Mouse (Mus musculus): ENCODE data around the gene Tmx2. TPM values are rescaled to one million over a fixed set of nuclear protein-coding genes. Genes with fewer than 3 reads are reported as not detected.

Gene Tmx2
- total and polyA plus RNA-seq, 3 experiments: 64.6 to 66.8 TPM; not detected in 1

DNA sequence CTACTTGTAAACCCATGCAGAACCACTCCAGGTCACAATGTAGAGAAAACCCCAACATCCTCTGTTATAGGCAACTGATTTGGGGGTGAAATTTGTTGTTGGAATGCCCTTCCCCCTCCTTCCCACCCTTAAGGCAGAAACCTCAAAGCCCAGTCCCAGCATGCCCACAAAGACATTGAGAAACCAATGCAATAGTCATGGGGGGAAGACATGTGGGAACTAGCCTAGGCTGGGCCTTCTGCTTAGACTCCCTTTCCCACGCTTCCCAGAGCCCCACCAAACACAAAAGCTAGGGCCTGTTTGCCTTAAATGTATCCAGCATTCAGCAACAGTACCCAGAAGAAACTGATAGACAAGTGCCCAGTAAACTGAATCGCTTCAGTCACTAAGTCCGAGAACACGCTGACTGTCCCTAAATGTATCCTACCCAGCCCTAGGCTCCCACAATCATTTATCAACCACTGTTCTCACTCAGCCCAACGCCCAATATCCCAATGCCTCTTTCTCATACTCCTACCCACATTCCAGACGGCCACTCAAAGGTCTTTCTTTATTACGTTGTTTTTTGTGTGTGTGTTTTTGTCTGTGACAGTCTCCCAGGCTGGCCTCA is 52.5 kb downstream of the Tmx2 start:
- peaks cover 8% of the 10 kb centered on the region in 2 experiments; a peak in 3 of 4 replicates for H3K4me1 ChIP-seq (ENCODE audit: control insufficient read depth in 1 of 2, insufficient read depth in 2 of 2, low read length in 2 of 2)
- H3K4me3 ChIP-seq (ENCODE audit: control insufficient read depth in 1 of 2, insufficient read depth in 1 of 2, low read depth in 2 of 2, low read length in 2 of 2): no peak overlapping the region
- no peak overlapping the region for H3K9ac ChIP-seq (ENCODE audit: control insufficient read depth, low read depth, low read length, poor library complexity, severe bottlenecking)
- no peak overlapping the region for H3K27ac ChIP-seq (ENCODE audit: control insufficient read depth, low read depth, low read length)
- H3K36me3 ChIP-seq (ENCODE audit: control insufficient read depth in 1 of 2, insufficient read depth in 2 of 2, low read length in 2 of 2): peaks cover 0 to 18% of the 10 kb centered on the region in 2 experiments; a peak in 2 of 4 replicates
- no peak for DNase-seq (ENCODE audit: low read depth, low spot score)
- no peaks in the 10 kb centered on the region for H3K9me3 ChIP-seq (replicated peaks; ENCODE audit: insufficient read depth, low read length)
- H3K27me3 ChIP-seq (ENCODE audit: control insufficient read depth in 1 of 2, insufficient read depth in 2 of 2, low read length in 2 of 2): no peaks in the 10 kb centered on the region
- TF ChIP-seq ETS1 (IDR thresholded peaks at IDR 0.05; ENCODE audit: low read depth, low read length) (no peak), MAFK (IDR thresholded peaks at IDR 0.05; ENCODE audit: borderline replicate concordance, low read depth, low read length) (no peak), GABPA (IDR thresholded peaks at IDR 0.05; ENCODE audit: low read depth, low read length) (no peak), GATA1 (IDR thresholded peaks at IDR 0.05; ENCODE audit: low read depth, low read length) (no peak), POLR2A (IDR thresholded peaks at IDR 0.05; ENCODE audit: control insufficient read depth in 1 of 2, insufficient read depth in 1 of 2, low read depth in 1 of 2, low read length in 2 of 2, poor library complexity in 1 of 2) (no peak), MEF2A (IDR thresholded peaks at IDR 0.05; ENCODE audit: extremely low read depth, insufficient replicate concordance, low read depth, low read length, poor library complexity, severe bottlenecking) (no peak), BHLHE40 (IDR thresholded peaks at IDR 0.05; ENCODE audit: borderline replicate concordance, low read depth, low read length) (no peak), TBP (IDR thresholded peaks at IDR 0.05; ENCODE audit: low read depth, low read length) (no peak)
- peaks cover 7% of the 10 kb centered on the region; the same call in 1 of the 2 replicates for H3K79me2 ChIP-seq (ENCODE audit: control insufficient read depth, insufficient read depth, low read length, poor library complexity)

DNA sequence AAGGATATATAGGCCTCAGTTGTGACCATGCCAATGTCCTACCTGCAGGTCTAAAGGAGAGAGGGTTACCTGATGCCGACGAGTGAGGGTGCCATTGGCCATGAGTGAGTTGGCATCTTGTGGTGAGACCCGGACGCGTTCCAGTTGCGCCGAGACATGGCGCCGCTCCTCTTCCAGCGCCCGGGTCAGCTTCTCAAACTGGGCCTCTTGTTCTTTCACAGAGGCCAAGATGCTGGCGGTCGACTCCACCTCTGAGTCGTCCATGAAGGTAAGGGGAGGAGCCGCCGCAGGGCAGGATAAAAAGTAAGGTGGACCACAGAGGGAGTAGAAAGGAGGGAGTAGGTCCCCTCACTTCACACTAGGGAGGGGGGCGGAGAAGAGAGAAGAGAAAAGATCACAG is 54.7 kb downstream of the Tmx2 start:
- H3K9ac ChIP-seq (ENCODE audit: control insufficient read depth, low read depth, low read length, poor library complexity, severe bottlenecking): no peak overlapping the region
- H3K27me3 ChIP-seq (ENCODE audit: control insufficient read depth in 1 of 2, insufficient read depth in 2 of 2, low read length in 2 of 2): no peaks in the 10 kb centered on the region
- TF ChIP-seq TCF12 (IDR thresholded peaks at IDR 0.05; ENCODE audit: low read depth, low read length): no peak
- no peak for TF ChIP-seq USF2 (IDR thresholded peaks at IDR 0.05; ENCODE audit: borderline replicate concordance in 1 of 2, insufficient read depth in 1 of 2, low read depth in 1 of 2, low read length in 2 of 2)
- no peak for TF ChIP-seq MAFK (IDR thresholded peaks at IDR 0.05; ENCODE audit: borderline replicate concordance, low read depth, low read length)
- no peak for TF ChIP-seq GATA1 (IDR thresholded peaks at IDR 0.05; ENCODE audit: low read depth, low read length)
- no peak for TF ChIP-seq ELF1 (IDR thresholded peaks at IDR 0.05; ENCODE audit: low read depth, low read length)
- peaks cover 3 to 31% of the 10 kb centered on the region in 2 experiments; a peak in 3 of 4 replicates for H3K36me3 ChIP-seq (ENCODE audit: control insufficient read depth in 1 of 2, insufficient read depth in 2 of 2, low read length in 2 of 2)
- H3K79me2 ChIP-seq (ENCODE audit: control insufficient read depth, insufficient read depth, low read length, poor library complexity): peaks cover 6% of the 10 kb centered on the region; the same call in 1 of the 2 replicates
- H3K4me3 ChIP-seq (ENCODE audit: control insufficient read depth in 1 of 2, insufficient read depth in 1 of 2, low read depth in 2 of 2, low read length in 2 of 2): no peak overlapping the region
- no peak overlapping the region for H3K27ac ChIP-seq (ENCODE audit: control insufficient read depth, low read depth, low read length)
- H3K4me1 ChIP-seq (ENCODE audit: control insufficient read depth in 1 of 2, insufficient read depth in 2 of 2, low read length in 2 of 2): peaks cover 10 to 15% of the 10 kb centered on the region in 2 experiments
- no peak for DNase-seq (ENCODE audit: low read depth, low spot score)
- no peaks in the 10 kb centered on the region for H3K9me3 ChIP-seq (replicated peaks; ENCODE audit: insufficient read depth, low read length)

Measured in MEL (cell line).